Mouse (Mus musculus): ENCODE data around the gene Alox5. TPM values are rescaled to one million over a fixed set of nuclear protein-coding genes. Genes with fewer than 3 reads are reported as not detected.
A peak's percentile ranks its signal among the peaks of the same experiment; 100 is the strongest.

The Alox5 gene
- total and polyA plus RNA-seq, 2 experiments from 2014 or later: 0.75 to 8.1 TPM

DNA sequence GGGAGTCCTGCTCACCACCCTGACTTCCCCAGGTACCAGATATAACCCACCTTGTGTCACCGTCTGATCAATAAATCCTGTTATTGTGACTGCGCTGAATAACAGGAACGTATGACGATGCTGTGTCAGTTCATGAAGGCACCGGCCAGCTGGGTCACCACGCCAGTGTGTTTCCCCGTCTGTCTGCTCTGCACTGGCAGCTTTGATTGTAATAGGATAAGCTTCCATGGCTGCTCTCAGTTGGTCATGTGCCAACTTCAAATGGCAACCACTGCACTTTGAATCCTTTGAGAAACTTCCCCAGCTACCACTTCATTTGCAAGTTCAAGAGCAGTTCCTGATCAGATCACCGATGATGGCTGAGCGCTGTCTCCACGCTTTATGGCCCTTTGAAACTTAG, 77.4 kb downstream of the Alox5 start:
- TF ChIP-seq CTCF (IDR thresholded peaks at IDR 0.05; ENCODE audit: low read depth): no peak
- Histone ChIP-seq H3K4me1 (ENCODE audit: insufficient read depth, low read length) (peaks cover 14% of the 10 kb centered on the region; the same call in 1 of the 2 replicates), H3K9me3 (ENCODE audit: low read length) (no peaks in the 10 kb centered on the region), H3K4me3 (ENCODE audit: low read length) (no peak overlapping the region), H3K27ac (peak overlapping the region; percentile 12; the same call in 1 of the 2 replicates), H3K27me3 (ENCODE audit: insufficient read depth, low read length) (no peaks in the 10 kb centered on the region), H3K9ac (replicated peaks; ENCODE audit: low read length) (no peak overlapping the region), H3K4me2 (ENCODE audit: low read depth, low read length) (peak overlapping the region; percentile 24; the same call in 1 of the 2 replicates), H3K36me3 (ENCODE audit: insufficient read depth, low read length) (no peaks in the 10 kb centered on the region)
- ATAC-seq (0 out of 2 replicates have a peak, but pooled peaks have one; percentile 27), DNase-seq (ENCODE audit: low spot score) (peak; percentile 65)
- 55% methylated on average over 10 of the region's 10 CpGs for WGBS

- no peak for DNase-seq (ENCODE audit: low spot score)
- H3K4me1 ChIP-seq (ENCODE audit: insufficient read depth, low read length): peaks cover 14% of the 10 kb centered on the region; the same call in 1 of the 2 replicates
- no peak for TF ChIP-seq CTCF (IDR thresholded peaks at IDR 0.05; ENCODE audit: low read depth)
- H3K4me3 ChIP-seq (ENCODE audit: low read length): no peak overlapping the region
- H3K27me3 ChIP-seq (ENCODE audit: insufficient read depth, low read length): no peaks in the 10 kb centered on the region
- no peak overlapping the region for H3K4me2 ChIP-seq (ENCODE audit: low read depth, low read length)
- no peaks in the 10 kb centered on the region for H3K9me3 ChIP-seq (ENCODE audit: low read length)
- H3K36me3 ChIP-seq (ENCODE audit: insufficient read depth, low read length): no peaks in the 10 kb centered on the region
- no peak overlapping the region for H3K9ac ChIP-seq (replicated peaks; ENCODE audit: low read length)
- 61% methylated on average over 2 of the region's 2 CpGs for WGBS
- no peak overlapping the region for H3K27ac ChIP-seq
- no peak for ATAC-seq
Observed at GRCm38 (mm10) chr6:116381605-116382004, 79.4 kb downstream of the Alox5 start.

GRCm38 (mm10) chr6:116380157-116380556, 80.8 kb downstream of the Alox5 start:
- DNase-seq (ENCODE audit: low spot score): no peak
- Histone ChIP-seq H3K9ac (replicated peaks; ENCODE audit: low read length) (no peak overlapping the region), H3K9me3 (ENCODE audit: low read length) (no peaks in the 10 kb centered on the region), H3K27me3 (ENCODE audit: insufficient read depth, low read length) (no peaks in the 10 kb centered on the region), H3K36me3 (ENCODE audit: insufficient read depth, low read length) (no peaks in the 10 kb centered on the region), H3K4me2 (ENCODE audit: low read depth, low read length) (no peak overlapping the region), H3K27ac (no peak overlapping the region), H3K4me1 (ENCODE audit: insufficient read depth, low read length) (0 out of 2 replicates have a peak, but pooled peaks cover 4% of the 10 kb centered on the region), H3K4me3 (ENCODE audit: low read length) (no peak overlapping the region)
- WGBS: 59% methylated on average over 3 of the region's 3 CpGs
- TF ChIP-seq CTCF (IDR thresholded peaks at IDR 0.05; ENCODE audit: low read depth): no peak
- no peak for ATAC-seq

DNA sequence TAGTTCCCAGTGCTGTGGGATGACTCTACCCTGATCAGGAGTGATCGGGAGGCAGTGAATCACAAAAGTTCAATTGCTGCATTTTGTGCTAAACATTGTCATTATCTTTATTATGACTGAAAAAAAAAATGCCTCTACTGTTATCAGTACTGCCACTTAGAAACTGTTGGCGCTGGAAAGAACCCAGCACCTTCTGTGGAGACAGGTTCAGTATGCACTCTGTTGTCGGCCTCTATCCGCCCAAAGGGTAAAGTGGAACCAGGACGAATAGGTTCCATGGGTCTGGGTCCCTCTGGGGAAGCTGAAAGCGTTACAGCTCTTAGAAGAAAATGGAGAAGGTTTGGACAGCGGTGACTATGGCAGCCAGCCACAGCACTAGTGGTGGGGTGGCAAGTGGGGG, 82.1 kb downstream of the Alox5 start:
- ATAC-seq: no peak
- Histone ChIP-seq H3K4me3 (ENCODE audit: low read length) (no peak overlapping the region), H3K4me1 (ENCODE audit: insufficient read depth, low read length) (0 out of 2 replicates have a peak, but pooled peaks cover 3% of the 10 kb centered on the region), H3K4me2 (ENCODE audit: low read depth, low read length) (no peak overlapping the region), H3K36me3 (ENCODE audit: insufficient read depth, low read length) (no peaks in the 10 kb centered on the region), H3K27me3 (ENCODE audit: insufficient read depth, low read length) (no peaks in the 10 kb centered on the region), H3K9me3 (ENCODE audit: low read length) (no peaks in the 10 kb centered on the region), H3K27ac (no peak overlapping the region), H3K9ac (replicated peaks; ENCODE audit: low read length) (no peak overlapping the region)
- WGBS: 87% methylated on average over 7 of the region's 7 CpGs
- DNase-seq (ENCODE audit: low spot score): no peak
- TF ChIP-seq CTCF (IDR thresholded peaks at IDR 0.05; ENCODE audit: low read depth): no peak

GRCm38 (mm10) chr6:116374618-116375017, 86.4 kb downstream of the Alox5 start:
- H3K9me3 ChIP-seq (ENCODE audit: low read length): no peaks in the 10 kb centered on the region
- DNase-seq (ENCODE audit: low spot score) (no peak), ATAC-seq (no peak)
- no peaks in the 10 kb centered on the region for H3K36me3 ChIP-seq (ENCODE audit: insufficient read depth, low read length)
- no peaks in the 10 kb centered on the region for H3K4me1 ChIP-seq (ENCODE audit: insufficient read depth, low read length)
- no peak overlapping the region for H3K9ac ChIP-seq (replicated peaks; ENCODE audit: low read length)
- H3K27ac ChIP-seq: no peak overlapping the region
- H3K27me3 ChIP-seq (ENCODE audit: insufficient read depth, low read length): no peaks in the 10 kb centered on the region
- no peak for TF ChIP-seq CTCF (IDR thresholded peaks at IDR 0.05; ENCODE audit: low read depth)
- H3K4me2 ChIP-seq (ENCODE audit: low read depth, low read length): no peak overlapping the region
- no peak overlapping the region for H3K4me3 ChIP-seq (ENCODE audit: low read length)

- no peak for ATAC-seq
- H3K27ac ChIP-seq: no peak overlapping the region
- H3K4me3 ChIP-seq (ENCODE audit: low read length): no peak overlapping the region
- H3K4me2 ChIP-seq (ENCODE audit: low read depth, low read length): no peak overlapping the region
- WGBS: 96% methylated on average over 1 of the region's 1 CpGs
- H3K9ac ChIP-seq (replicated peaks; ENCODE audit: low read length): no peak overlapping the region
- no peaks in the 10 kb centered on the region for H3K9me3 ChIP-seq (ENCODE audit: low read length)
- H3K4me1 ChIP-seq (ENCODE audit: insufficient read depth, low read length): no peaks in the 10 kb centered on the region
- no peaks in the 10 kb centered on the region for H3K27me3 ChIP-seq (ENCODE audit: insufficient read depth, low read length)
- DNase-seq (ENCODE audit: low spot score): no peak
- H3K36me3 ChIP-seq (ENCODE audit: insufficient read depth, low read length): no peaks in the 10 kb centered on the region
- no peak for TF ChIP-seq CTCF (IDR thresholded peaks at IDR 0.05; ENCODE audit: low read depth)
Observed at GRCm38 (mm10) chr6:116374136-116374535, 86.8 kb downstream of the Alox5 start.

DNA sequence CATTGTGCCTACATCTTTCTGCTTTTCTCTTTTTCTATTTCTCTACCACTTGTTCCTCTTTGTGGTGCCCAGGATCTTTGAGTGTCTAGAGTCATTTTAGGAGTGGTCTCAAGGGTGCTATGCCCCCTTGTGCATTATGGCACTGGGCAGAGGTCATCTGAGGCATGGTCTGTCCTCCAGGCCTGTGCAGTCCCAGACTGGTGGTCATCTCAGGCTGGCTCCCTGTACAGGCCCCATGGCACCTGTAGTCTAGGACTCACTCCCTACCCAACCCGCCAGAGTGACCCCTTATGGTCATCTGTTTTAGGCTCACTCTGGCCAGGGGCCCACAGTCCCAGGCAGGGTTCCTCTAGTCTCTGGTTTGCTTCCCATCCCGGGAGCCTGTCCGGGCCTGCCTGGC, 89.5 kb downstream of the Alox5 start:
- Histone ChIP-seq H3K9me3 (ENCODE audit: low read length) (no peaks in the 10 kb centered on the region), H3K27me3 (ENCODE audit: insufficient read depth, low read length) (no peaks in the 10 kb centered on the region), H3K4me3 (ENCODE audit: low read length) (no peak overlapping the region), H3K9ac (replicated peaks; ENCODE audit: low read length) (no peak overlapping the region), H3K4me2 (ENCODE audit: low read depth, low read length) (no peak overlapping the region), H3K4me1 (ENCODE audit: insufficient read depth, low read length) (no peaks in the 10 kb centered on the region), H3K36me3 (ENCODE audit: insufficient read depth, low read length) (no peaks in the 10 kb centered on the region), H3K27ac (no peak overlapping the region)
- ATAC-seq (no peak), DNase-seq (ENCODE audit: low spot score) (no peak)
- TF ChIP-seq CTCF (IDR thresholded peaks at IDR 0.05; ENCODE audit: low read depth): no peak
- WGBS: 86% methylated on average over 3 of the region's 3 CpGs
